Mouse (Mus musculus) forebrain, embryonic 10.5 days (tissue): Measurements from ENCODE around the gene Ppfibp1. TPM values are rescaled to one million over a fixed set of nuclear protein-coding genes. Genes with fewer than 3 reads are reported as not detected.
A peak's percentile ranks its signal among the peaks of the same experiment; 100 is the strongest.

Source experiments
- DNase-seq: peaks from one replicate; pipeline ENCODE4 v3.0.0-alpha.2; 2017; ENCODE audit warnings: low spot score; ENCODE audit errors: extremely low spot score
- H3K27ac ChIP-seq: fragments of 300-500 bp; sonication (generic); 2 replicates; pipeline ENCODE4 v1.5.1; 2016; ENCODE audit warnings: mild to moderate bottlenecking
- H3K27me3 ChIP-seq: fragments of 300-500 bp; sonication (generic); 2 replicates; pipeline ENCODE4 v1.6.1; 2016; ENCODE audit warnings: mild to moderate bottlenecking; ENCODE audit not compliant: poor library complexity, severe bottlenecking
- H3K36me3 ChIP-seq: fragments of 300-500 bp; sonication (generic); replicated peaks from 2 replicates; pipeline ENCODE4 v1.6.1; 2016; ENCODE audit warnings: mild to moderate bottlenecking, moderate library complexity
- H3K4me1 ChIP-seq: fragments of 300-500 bp; sonication (generic); 2 replicates; pipeline ENCODE4 v1.6.1; 2016
- H3K4me3 ChIP-seq: fragments of 300-500 bp; sonication (generic); 2 replicates; pipeline ENCODE4 v1.5.1; 2016; ENCODE audit warnings: mild to moderate bottlenecking, moderate library complexity
- H3K9me3 ChIP-seq: fragments of 300-500 bp; sonication (generic); 2 replicates; pipeline ENCODE4 v1.6.1; 2016; ENCODE audit warnings: mild to moderate bottlenecking, moderate library complexity
- WGBS: fragments of 180-500 bp; shearing (Covaris S2); methylation state at CpG from one replicate; pipeline ENCODE4 v1.1.7; 2016; 5-methylcytosine and 5-hydroxymethylcytosine counted together
- polyA plus RNA-seq: library from polyadenylated mRNA; unstranded; fragments of >200 nt; fragmentation: Nextera tagmentation; extraction: Ambion mirVana; gene quantifications from 2 replicates; pipeline ENCODE4 v1.2.1, GENCODE M21; 2016

The Ppfibp1 gene
- polyA plus RNA-seq, 1 experiment from 2014 or later, result 30.0 TPM

DNA sequence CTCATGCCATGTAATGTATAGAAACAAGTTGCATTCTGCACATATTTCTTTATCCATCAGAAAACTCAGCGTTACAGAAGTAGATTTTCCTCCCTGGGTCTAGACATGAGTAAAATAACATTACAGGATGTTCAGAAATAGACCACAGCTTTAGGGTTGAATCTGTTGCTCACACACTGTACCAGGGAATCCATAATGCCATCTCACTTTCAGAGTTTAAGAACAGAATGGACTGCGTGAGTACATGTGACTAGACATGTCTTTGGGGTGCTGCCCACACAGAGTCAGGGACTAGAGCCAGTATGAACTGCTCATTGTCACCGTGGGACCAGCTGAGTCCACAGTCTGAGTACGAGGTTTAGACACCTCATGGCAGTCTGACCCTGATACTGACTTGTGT lies 110.4 kb downstream of the Ppfibp1 start:
- H3K9me3 ChIP-seq, result no peaks in the 10 kb centered on the region
- WGBS, result 94% methylated on average over 4 of the region's 4 CpGs
- no peaks in the 10 kb centered on the region for H3K27me3 ChIP-seq
- H3K4me1 ChIP-seq, result no peaks in the 10 kb centered on the region
- no peak for DNase-seq
- H3K4me3 ChIP-seq, result no peak overlapping the region
- peaks cover 33% of the 10 kb centered on the region for H3K36me3 ChIP-seq
- H3K27ac ChIP-seq, result no peak overlapping the region

DNA sequence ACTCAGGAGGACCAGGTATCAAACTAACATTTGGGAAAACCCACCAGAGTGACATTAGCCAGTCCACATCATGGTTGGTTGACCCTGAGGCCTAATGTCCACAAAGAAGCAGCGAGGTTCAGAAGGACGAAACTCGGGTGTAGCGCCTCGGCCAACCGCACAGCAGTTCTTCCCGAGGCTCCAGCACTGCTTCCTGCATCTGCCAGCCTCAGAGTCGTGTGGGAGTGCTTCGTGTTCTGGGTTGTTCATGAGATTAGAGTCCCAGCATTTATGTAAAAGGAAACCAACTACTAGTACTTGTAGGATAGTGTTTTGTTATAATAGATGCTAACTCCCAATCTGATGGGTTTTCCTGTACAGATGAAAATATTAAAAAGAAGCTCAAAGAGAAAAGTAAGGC lies 111.0 kb downstream of the Ppfibp1 start:
- DNase-seq, result no peak
- 91% methylated on average over 9 of the region's 9 CpGs for WGBS
- Histone ChIP-seq H3K27me3 (no peaks in the 10 kb centered on the region), H3K4me1 (no peaks in the 10 kb centered on the region), H3K27ac (no peak overlapping the region), H3K4me3 (no peak overlapping the region), H3K36me3 (peaks cover 33% of the 10 kb centered on the region), H3K9me3 (no peaks in the 10 kb centered on the region)

GRCm38 (mm10) chr6:146999755-147000154 lies 111.5 kb downstream of the Ppfibp1 start:
- 88% methylated on average over 2 of the region's 2 CpGs for WGBS
- no peak for DNase-seq
- no peaks in the 10 kb centered on the region for H3K4me1 ChIP-seq

GRCm38 (mm10) chr6:147008148-147008547 lies 119.9 kb downstream of the Ppfibp1 start:
- H3K27ac ChIP-seq, result no peak overlapping the region
- peak; percentile 46 for DNase-seq
- no peaks in the 10 kb centered on the region for H3K9me3 ChIP-seq
- H3K36me3 ChIP-seq, result peaks cover 14% of the 10 kb centered on the region
- H3K27me3 ChIP-seq, result no peaks in the 10 kb centered on the region
- no peak overlapping the region for H3K4me3 ChIP-seq
- no peaks in the 10 kb centered on the region for H3K4me1 ChIP-seq
- WGBS, result 60% methylated on average over 3 of the region's 3 CpGs

More at GRCm38 (mm10) chr6:146999755-147000154, 111.5 kb downstream of the Ppfibp1 start:
- no peak overlapping the region for H3K4me3 ChIP-seq
- H3K27me3 ChIP-seq, result no peaks in the 10 kb centered on the region
- no peaks in the 10 kb centered on the region for H3K9me3 ChIP-seq
- H3K36me3 ChIP-seq, result peaks cover 33% of the 10 kb centered on the region
- no peak overlapping the region for H3K27ac ChIP-seq

DNA sequence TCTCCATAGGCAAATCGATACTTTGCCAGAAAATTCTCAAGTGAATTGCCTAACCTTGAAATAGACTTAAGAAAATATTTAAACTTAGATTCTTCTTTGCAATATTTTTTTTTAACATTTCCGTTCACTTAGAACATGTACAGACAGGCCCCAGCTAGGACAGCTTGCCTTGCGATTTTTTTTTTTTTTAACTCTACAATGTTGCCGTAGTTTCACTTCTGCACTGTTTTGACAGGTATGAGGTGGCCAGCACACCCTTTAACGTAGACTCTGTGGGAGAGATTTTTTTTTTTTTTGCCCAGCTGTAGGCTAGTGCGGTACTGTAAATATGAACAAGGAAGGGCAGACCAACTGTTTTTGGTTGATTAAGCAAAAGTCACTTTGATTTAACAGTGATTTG lies 122.1 kb downstream of the Ppfibp1 start:
- H3K36me3 ChIP-seq, result peaks cover 18% of the 10 kb centered on the region
- no peaks in the 10 kb centered on the region for H3K27me3 ChIP-seq
- H3K4me1 ChIP-seq, result no peaks in the 10 kb centered on the region
- H3K27ac ChIP-seq, result no peak overlapping the region
- no peak for DNase-seq
- H3K9me3 ChIP-seq, result no peaks in the 10 kb centered on the region
- no peak overlapping the region for H3K4me3 ChIP-seq
- 93% methylated on average over 6 of the region's 6 CpGs for WGBS

GRCm38 (mm10) chr6:147010811-147011520 lies 122.7 kb downstream of the Ppfibp1 start:
- H3K4me1 ChIP-seq, result no peaks in the 10 kb centered on the region
- no peaks in the 10 kb centered on the region for H3K27me3 ChIP-seq
- H3K4me3 ChIP-seq, result no peak overlapping the region
- no peaks in the 10 kb centered on the region for H3K9me3 ChIP-seq
- H3K36me3 ChIP-seq, result peaks cover 18% of the 10 kb centered on the region
- WGBS, result 93% methylated on average over 15 of the region's 15 CpGs
- no peak for DNase-seq
- no peak overlapping the region for H3K27ac ChIP-seq

DNA sequence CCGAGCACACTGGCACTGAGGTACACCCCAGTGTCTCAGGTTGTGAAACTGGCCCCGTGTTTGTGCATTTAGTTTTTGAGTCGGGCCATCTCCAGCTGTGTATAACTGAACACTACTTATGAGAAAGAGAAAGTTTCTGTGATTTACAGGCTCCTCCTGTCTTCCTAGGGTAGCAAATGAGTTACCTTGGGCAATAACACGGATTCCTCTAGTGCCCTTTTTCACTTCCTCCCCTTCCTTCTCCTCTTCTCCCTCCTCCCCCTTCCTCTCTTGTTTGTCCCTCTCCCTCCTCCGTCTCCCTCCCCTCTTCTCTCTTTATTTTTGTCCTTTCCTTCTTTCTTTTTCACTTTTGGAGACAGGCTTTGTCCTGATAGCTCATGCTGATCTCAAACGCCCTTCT lies 123.3 kb downstream of the Ppfibp1 start:
- Histone ChIP-seq H3K27ac (no peak overlapping the region), H3K27me3 (no peaks in the 10 kb centered on the region), H3K4me3 (no peak overlapping the region), H3K9me3 (no peaks in the 10 kb centered on the region), H3K36me3 (peaks cover 17% of the 10 kb centered on the region), H3K4me1 (no peaks in the 10 kb centered on the region)
- DNase-seq, result no peak
- WGBS, result 78% methylated on average over 6 of the region's 6 CpGs

GRCm38 (mm10) chr6:147011977-147012376 lies 123.7 kb downstream of the Ppfibp1 start:
- no peak overlapping the region for H3K27ac ChIP-seq
- H3K27me3 ChIP-seq, result no peaks in the 10 kb centered on the region
- H3K9me3 ChIP-seq, result no peaks in the 10 kb centered on the region
- H3K4me3 ChIP-seq, result no peak overlapping the region
- DNase-seq, result no peak
- no peaks in the 10 kb centered on the region for H3K4me1 ChIP-seq
- peaks cover 18% of the 10 kb centered on the region for H3K36me3 ChIP-seq
- 88% methylated on average over 6 of the region's 6 CpGs for WGBS

GRCm38 (mm10) chr6:147013546-147013945 lies 125.3 kb downstream of the Ppfibp1 start:
- H3K27me3 ChIP-seq, result no peaks in the 10 kb centered on the region
- H3K4me3 ChIP-seq, result no peak overlapping the region
- no peak for DNase-seq
- H3K4me1 ChIP-seq, result no peaks in the 10 kb centered on the region
- H3K36me3 ChIP-seq, result peaks cover 13% of the 10 kb centered on the region
- H3K9me3 ChIP-seq, result no peaks in the 10 kb centered on the region
- WGBS, result 87% methylated on average over 1 of the region's 1 CpGs
- H3K27ac ChIP-seq, result no peak overlapping the region

DNA sequence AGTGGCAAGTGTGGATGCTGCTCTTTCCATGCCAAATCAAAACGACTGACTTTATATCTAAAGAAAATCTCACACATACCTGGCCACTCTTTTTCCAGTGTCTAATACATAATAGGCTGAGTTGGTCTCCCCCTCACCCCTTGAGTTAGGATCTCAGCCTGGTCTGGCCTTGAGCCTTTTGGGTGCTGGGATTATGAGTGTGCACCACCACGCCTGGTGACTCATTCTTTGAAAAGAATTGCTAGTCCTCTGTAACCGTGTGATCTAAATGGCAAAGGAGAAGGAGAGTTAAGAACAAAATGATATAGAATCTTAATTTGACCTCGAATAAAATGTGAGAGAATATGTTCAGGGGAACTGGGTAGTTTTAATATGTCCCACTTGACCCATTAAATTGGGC lies 129.6 kb downstream of the Ppfibp1 start:
- peaks cover 31% of the 10 kb centered on the region for H3K36me3 ChIP-seq
- no peaks in the 10 kb centered on the region for H3K27me3 ChIP-seq
- WGBS, result 88% methylated on average over 4 of the region's 4 CpGs
- H3K4me3 ChIP-seq, result no peak overlapping the region
- no peaks in the 10 kb centered on the region for H3K4me1 ChIP-seq
- no peak overlapping the region for H3K27ac ChIP-seq
- DNase-seq, result no peak
- H3K9me3 ChIP-seq, result no peaks in the 10 kb centered on the region

DNA sequence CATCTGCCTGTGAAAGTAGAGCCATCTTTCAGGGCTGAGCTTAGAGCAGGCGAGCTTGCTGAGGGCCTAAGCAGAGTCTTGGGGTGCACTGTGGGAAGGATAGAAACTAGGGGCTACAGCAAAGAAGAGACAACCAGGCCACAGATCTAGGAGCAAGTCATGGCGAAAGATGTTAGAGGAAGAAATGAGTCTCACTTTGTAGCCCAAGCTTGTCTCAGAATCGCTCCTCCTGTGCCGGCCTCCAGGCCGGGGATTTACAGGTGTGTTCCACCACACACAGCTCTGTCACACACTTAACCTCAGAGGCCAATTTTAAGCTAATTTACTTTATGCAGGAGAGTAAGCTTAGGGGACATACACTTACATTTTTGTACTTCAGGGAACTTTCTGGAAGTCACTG lies 130.1 kb downstream of the Ppfibp1 start:
- no peak overlapping the region for H3K27ac ChIP-seq
- no peaks in the 10 kb centered on the region for H3K4me1 ChIP-seq
- no peak overlapping the region for H3K4me3 ChIP-seq
- no peak for DNase-seq
- H3K27me3 ChIP-seq, result no peaks in the 10 kb centered on the region
- 95% methylated on average over 5 of the region's 5 CpGs for WGBS
- H3K9me3 ChIP-seq, result no peaks in the 10 kb centered on the region
- peaks cover 31% of the 10 kb centered on the region for H3K36me3 ChIP-seq

DNA sequence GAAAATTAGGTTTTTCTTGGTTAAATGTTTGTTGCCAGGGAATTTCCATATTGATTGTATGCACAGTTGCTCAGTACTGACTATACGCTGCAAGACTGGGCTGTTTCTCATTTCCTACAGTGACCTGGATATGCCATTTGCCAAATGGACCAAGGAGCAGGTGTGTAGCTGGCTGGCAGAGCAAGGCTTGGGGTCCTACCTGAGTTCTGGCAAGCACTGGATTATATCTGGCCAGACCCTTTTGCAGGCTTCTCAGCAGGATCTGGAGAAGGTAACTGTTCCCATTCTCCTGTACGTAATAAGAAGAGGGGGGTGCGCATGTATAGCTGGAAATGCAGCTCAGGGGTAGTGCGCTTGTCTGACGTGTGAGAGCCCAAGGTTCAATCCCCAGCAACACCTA lies 132.9 kb downstream of the Ppfibp1 start:
- Histone ChIP-seq H3K4me1 (no peaks in the 10 kb centered on the region), H3K9me3 (no peaks in the 10 kb centered on the region), H3K27ac (no peak overlapping the region), H3K36me3 (peaks cover 40% of the 10 kb centered on the region), H3K4me3 (no peak overlapping the region), H3K27me3 (no peaks in the 10 kb centered on the region)
- 92% methylated on average over 5 of the region's 5 CpGs for WGBS
- no peak for DNase-seq

DNA sequence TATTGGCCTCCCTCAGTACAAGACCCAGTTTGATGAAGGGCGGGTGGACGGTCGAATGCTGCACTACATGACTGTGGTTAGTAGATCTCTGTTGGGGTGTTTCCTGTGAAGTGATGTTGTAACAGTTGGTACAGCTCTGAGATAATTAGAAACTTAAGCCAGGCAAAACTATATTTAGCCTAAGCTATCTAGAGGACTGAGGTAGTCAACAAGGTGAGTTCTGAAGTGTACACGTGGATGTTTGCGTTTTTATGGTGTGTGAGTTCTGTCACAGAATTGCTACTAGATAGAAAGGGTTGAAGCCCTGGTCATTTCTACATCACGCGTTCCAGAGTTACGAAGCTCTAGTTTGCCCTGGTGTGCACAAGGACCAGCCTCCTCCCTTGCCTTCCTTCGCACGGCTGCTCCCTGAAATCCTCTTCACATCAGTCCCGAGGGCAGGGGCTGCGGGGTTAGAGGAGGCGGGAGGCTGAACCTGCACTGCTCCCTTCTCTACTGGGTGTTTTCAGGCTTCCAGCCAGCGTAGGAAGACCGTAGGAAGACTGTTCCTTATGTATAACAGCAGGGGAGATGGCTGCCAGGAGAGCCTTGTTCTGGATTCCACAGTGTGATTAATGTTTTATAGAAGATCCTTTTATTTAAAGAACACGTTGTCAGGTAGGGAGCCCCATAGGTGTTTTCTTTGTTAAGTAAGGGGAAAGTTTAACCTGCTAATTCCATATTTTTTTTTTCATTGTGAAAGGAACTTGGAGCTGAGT lies 134.3 kb downstream of the Ppfibp1 start:
- Histone ChIP-seq H3K9me3 (no peaks in the 10 kb centered on the region), H3K4me1 (no peaks in the 10 kb centered on the region), H3K27me3 (no peaks in the 10 kb centered on the region), H3K36me3 (peaks cover 39% of the 10 kb centered on the region), H3K4me3 (no peak overlapping the region), H3K27ac (no peak overlapping the region)
- 90% methylated on average over 16 of the region's 16 CpGs for WGBS
- no peak for DNase-seq
